Mouse (Mus musculus): ENCODE measurements around the gene Kmt2b. TPM values are rescaled to one million over a fixed set of nuclear protein-coding genes. Genes with fewer than 3 reads are reported as not detected.

Gene Kmt2b
- polyA plus RNA-seq, 1 experiment from 2014 or later: 10.8 TPM

DNA sequence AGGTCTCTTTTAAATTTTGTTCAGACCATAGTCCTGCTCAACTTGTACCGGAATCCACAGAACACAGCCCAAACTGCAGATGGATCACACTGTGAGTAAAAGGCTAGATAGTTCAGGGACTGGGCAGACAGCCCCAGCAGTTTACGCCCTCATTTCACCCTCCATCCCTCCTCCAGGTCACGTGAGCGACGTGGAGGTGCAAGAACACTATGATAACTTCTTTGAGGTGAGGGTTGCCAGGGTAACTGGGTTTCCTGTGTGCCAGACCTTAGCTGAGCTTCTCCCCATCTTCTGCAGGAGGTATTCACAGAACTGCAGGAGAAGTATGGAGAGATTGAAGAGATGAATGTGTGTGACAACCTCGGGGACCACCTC, 24.6 kb downstream of the Kmt2b start:
- no peaks in the 10 kb centered on the region for H3K9me3 ChIP-seq (replicated peaks)
- H3K27ac ChIP-seq (replicated peaks): peak overlapping the region; percentile 98
- peaks cover 22% of the 10 kb centered on the region; the same call in 1 of the 2 replicates for H3K4me1 ChIP-seq
- H3K4me2 ChIP-seq (replicated peaks): peak overlapping the region; percentile 74
- no peaks in the 10 kb centered on the region for H3K27me3 ChIP-seq
- no peak for ATAC-seq (ENCODE audit: insufficient number of reproducible peaks, low FRiP score, low TSS enrichment, low read depth)
- peak overlapping the region; percentile 94 for H3K4me3 ChIP-seq (replicated peaks)
- H3K36me3 ChIP-seq: peaks cover 25% of the 10 kb centered on the region
- WGBS: 25% methylated on average over 6 of the region's 6 CpGs
- peak overlapping the region; percentile 86 for H3K9ac ChIP-seq

DNA sequence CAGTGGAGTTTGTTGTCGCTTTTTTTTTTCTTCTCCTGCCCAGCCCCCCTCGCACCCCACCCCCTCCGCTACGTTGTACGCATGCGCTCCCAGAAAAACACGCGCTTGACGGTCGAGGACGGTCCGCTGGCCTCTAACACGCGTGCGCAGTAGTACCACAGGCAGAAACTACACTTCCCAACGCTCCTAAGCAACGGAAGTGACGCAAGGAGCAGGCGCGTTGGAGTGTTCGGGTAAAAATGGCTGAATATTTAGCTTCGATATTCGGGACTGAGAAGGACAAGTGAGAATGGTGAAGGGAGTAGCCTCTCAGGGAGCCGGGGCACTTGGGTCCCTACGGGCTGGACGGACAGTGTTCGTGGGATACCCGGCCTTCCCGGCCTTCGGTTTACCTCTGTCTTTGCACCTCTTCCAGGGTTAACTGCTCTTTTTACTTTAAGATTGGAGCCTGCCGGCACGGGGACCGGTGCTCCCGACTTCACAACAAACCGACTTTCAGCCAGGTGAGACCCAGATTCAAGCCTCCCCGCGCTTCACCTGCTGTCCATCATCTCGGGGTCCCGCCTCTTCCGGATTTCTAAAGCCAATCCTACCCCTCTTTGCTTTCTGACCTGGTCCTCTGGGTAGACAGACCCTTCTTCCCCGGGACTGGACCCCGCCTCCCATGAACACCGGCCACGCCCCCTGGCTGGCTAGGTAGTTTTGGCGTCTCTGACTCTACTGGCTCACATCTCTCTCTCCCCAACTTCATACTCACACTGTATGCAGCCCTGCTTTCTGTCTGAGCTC, 25.2 kb downstream of the Kmt2b start, which contains the start of the genes U2af1l4, Gm49396 and Psenen:
Gene U2af1l4, plus strand, starts transcription at position 185 of the 789 bp plus-strand sequence.
Gene Gm49396, plus strand, starts transcription at position 228 of the 789 bp plus-strand sequence.
Gene Psenen, minus strand, starts transcription at position 511 of the 789 bp plus-strand sequence.
- H3K27ac ChIP-seq (replicated peaks): peak within 1 kb of the TSS; percentile 98
- WGBS: under 1% methylated on average over 45 of the region's 45 CpGs

DNA sequence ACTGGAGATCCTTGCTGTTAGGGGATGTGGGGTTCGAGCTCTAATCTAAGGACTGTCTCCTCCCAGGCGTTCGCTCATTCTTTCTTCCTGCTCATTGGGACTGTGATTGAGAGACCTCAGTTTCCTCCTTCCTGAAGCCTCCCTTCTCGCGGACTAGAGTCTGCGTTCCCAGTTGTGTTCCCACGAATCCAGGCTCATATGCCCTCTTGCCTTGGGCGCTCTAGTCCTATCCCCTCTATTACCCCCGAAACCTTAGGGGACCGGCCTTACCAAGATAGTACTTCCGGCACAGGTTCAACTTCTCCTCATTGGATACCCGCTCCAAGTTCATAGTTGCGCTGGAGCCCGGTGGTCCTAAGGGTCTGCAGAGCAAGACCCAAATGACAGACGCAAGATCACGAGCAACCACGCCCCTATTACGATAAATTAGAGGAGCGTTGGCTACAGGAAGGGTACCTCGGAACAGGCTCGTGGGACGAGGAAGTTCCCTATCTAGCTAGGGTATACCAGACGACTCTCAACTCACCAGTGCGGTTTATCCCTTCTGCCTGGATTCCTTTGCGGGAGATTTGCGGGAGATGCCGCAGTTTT, 25.9 kb downstream of the Kmt2b start:
- peak overlapping the region; percentile 98 for H3K27ac ChIP-seq (replicated peaks)

More for the DNA sequence above, 25.2 kb downstream of the Kmt2b start, which contains the start of the genes U2af1l4, Gm49396 and Psenen:
- peak within 1 kb of the TSS; percentile 81 for H3K4me2 ChIP-seq (replicated peaks)
- peaks cover 28% of the 10 kb centered on the region for H3K4me1 ChIP-seq
- H3K9me3 ChIP-seq (replicated peaks): no peaks in the 10 kb centered on the region
- no peaks in the 10 kb centered on the region for H3K27me3 ChIP-seq
- peak within 1 kb of the TSS; percentile 94 for H3K4me3 ChIP-seq (replicated peaks)
- H3K9ac ChIP-seq: peak within 1 kb of the TSS; percentile 86
- H3K36me3 ChIP-seq: peaks cover 19% of the 10 kb centered on the region
- peak; percentile 90 for ATAC-seq (ENCODE audit: insufficient number of reproducible peaks, low FRiP score, low TSS enrichment, low read depth)

DNA sequence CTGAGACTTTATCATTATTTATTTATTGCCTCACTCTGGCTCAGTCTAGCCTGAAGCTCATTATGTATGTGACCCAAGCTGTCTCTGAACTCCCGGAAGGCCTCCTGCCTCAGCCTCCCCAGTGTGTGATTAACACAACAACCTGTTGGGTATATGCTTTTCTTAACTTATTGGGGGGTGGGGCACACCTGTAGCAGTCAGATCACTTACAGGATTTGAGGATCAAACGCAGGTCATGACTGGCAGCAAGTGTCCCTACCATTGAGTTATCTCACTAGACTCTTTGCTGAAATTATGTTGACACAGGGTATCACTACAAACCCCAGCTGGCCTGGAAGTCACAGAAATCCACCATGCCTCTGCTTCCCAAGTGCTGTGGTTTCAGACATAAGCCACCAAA, 28.2 kb downstream of the Kmt2b start:
- Histone ChIP-seq H3K4me3 (replicated peaks) (no peak overlapping the region), H3K4me1 (peaks cover 33% of the 10 kb centered on the region), H3K36me3 (peaks cover 23% of the 10 kb centered on the region), H3K9ac (0 out of 2 replicates have a peak overlapping the region, but pooled peaks have one; percentile 2), H3K4me2 (replicated peaks) (peak overlapping the region; percentile 86; the same call in 1 of the 2 replicates), H3K27me3 (no peaks in the 10 kb centered on the region), H3K9me3 (replicated peaks) (no peaks in the 10 kb centered on the region), H3K27ac (replicated peaks) (no peak overlapping the region)
- ATAC-seq (ENCODE audit: insufficient number of reproducible peaks, low FRiP score, low TSS enrichment, low read depth): no peak
- 67% methylated on average over 2 of the region's 2 CpGs for WGBS

More for the DNA sequence above, 25.9 kb downstream of the Kmt2b start:
- Histone ChIP-seq H3K27me3 (no peaks in the 10 kb centered on the region), H3K9me3 (replicated peaks) (no peaks in the 10 kb centered on the region), H3K4me3 (replicated peaks) (peak overlapping the region; percentile 94), H3K9ac (peak overlapping the region; percentile 55), H3K4me1 (peaks cover 33% of the 10 kb centered on the region), H3K36me3 (peaks cover 16% of the 10 kb centered on the region), H3K4me2 (replicated peaks) (peak overlapping the region; percentile 81)
- ATAC-seq (ENCODE audit: insufficient number of reproducible peaks, low FRiP score, low TSS enrichment, low read depth): no peak
- WGBS: 1% methylated on average over 27 of the region's 27 CpGs

DNA sequence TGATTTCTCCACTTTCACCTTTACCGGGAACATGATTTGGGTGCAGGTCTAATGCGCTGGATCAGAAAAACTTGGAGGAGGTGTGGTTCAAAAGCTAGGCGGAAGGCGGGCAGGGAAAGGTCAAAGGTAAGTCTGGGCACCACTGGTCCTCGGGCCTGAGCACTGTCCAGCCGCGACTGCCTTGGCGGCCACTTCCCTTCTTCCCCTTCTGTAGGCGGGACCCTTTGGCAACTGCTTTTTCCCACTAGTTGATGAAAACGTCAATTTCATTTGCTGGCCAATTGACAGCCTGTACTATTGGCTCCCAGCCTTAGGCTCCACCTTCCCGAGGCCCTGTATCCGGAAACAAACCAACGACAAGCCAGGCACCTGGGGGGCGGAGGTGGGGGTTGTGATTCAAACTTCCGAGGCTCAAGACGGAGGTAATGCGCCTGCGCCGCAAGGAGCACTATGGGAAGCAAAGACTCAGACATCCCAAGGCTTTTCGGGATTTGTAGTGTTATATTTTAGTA, 29.0 kb downstream of the Kmt2b start, which contains the start of gene Lin37:
Gene Lin37, minus strand, starts transcription at position 396 of the 512 bp plus-strand sequence.
- Histone ChIP-seq H3K36me3 (peaks cover 28% of the 10 kb centered on the region), H3K4me2 (replicated peaks) (peak within 1 kb of the TSS; percentile 86), H3K27me3 (no peaks in the 10 kb centered on the region), H3K9ac (peak within 1 kb of the TSS; percentile 79), H3K4me1 (peaks cover 33% of the 10 kb centered on the region), H3K4me3 (replicated peaks) (peak within 1 kb of the TSS; percentile 74), H3K9me3 (replicated peaks) (no peaks in the 10 kb centered on the region), H3K27ac (replicated peaks) (peak within 1 kb of the TSS; percentile 71)
- peak; percentile 87 for ATAC-seq (ENCODE audit: insufficient number of reproducible peaks, low FRiP score, low TSS enrichment, low read depth)
- under 1% methylated on average over 20 of the region's 20 CpGs for WGBS

DNA sequence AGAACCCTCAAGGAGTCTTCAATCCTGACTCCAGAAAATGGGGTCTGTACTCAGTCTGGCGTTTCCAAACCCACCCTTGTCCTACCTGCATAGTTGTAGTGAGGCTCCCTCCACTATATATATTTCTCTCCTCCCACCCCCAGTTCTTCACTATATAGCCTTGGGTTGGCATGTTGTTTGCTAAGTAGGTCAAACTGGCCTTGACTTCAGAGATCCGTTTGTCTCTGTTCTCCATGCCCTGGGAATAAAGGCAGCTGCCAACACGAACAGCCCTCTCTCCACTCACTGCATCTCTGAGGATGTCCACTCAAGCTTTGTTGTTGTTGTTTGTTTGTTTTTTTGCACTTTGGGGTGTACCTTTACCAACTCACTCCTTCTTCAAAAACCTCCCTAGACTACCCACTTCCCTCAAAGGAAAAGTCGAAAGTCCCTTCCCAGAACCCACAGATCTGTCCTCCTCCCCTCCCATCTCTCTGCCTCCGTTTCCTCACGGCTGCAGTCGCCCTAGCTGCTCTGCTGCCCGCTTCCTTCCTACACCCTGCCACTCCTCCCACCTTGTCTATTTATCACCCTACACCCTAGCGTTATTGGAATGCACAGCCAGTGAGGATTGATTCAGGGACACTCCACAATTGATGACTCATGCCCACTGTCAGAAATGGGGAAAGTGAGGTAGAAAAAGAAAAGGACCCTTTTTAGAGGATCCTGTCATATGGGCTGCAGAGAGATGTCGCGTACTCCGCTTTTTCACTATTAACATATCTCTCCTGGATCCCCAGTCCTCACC, 29.7 kb downstream of the Kmt2b start:
- ATAC-seq (ENCODE audit: insufficient number of reproducible peaks, low FRiP score, low TSS enrichment, low read depth): no peak
- Histone ChIP-seq H3K4me2 (replicated peaks) (peak overlapping the region; percentile 86), H3K27me3 (no peaks in the 10 kb centered on the region), H3K36me3 (peaks cover 30% of the 10 kb centered on the region), H3K4me1 (peaks cover 30% of the 10 kb centered on the region), H3K9ac (peak overlapping the region; percentile 79), H3K4me3 (replicated peaks) (peak overlapping the region; percentile 74), H3K27ac (replicated peaks) (peak overlapping the region; percentile 71), H3K9me3 (replicated peaks) (no peaks in the 10 kb centered on the region)
- WGBS: 14% methylated on average over 12 of the region's 12 CpGs

DNA sequence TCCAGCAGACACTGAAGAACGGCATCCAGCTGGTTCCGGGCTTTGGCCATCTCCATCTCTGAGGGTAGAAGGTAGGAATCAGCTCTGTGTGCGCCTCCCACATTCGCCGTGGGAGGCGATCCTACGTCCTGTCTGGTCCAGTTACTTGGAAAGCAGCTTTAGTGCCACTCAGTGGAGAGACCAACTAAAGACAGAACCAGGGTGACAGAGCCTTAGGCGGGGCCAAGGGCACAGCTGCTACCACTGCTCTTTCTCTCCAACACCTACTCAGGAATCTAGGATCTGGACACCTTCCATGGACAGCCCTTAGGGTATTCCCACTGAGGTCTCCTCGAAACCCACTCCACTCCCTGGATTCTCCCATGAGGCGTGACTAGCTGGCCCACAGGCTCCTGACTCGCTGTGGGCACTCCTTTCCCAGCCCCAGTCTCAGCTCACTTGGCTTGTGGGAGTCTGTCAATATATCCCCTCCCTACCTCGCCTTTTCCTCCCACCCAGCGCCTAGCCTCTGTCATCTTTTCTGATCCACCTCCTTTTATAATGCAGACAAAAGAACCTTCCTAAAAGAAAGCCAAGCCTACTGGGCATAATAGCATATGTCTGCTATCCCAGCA, 30.5 kb downstream of the Kmt2b start:
- peak overlapping the region; percentile 74 for H3K4me3 ChIP-seq (replicated peaks)
- no peak overlapping the region for H3K9ac ChIP-seq
- H3K9me3 ChIP-seq (replicated peaks): no peaks in the 10 kb centered on the region
- no peak overlapping the region for H3K27ac ChIP-seq (replicated peaks)
- WGBS: 87% methylated on average over 13 of the region's 13 CpGs
- peaks cover 36% of the 10 kb centered on the region for H3K4me1 ChIP-seq
- peak overlapping the region; percentile 86 for H3K4me2 ChIP-seq (replicated peaks)
- no peak for ATAC-seq (ENCODE audit: insufficient number of reproducible peaks, low FRiP score, low TSS enrichment, low read depth)
- H3K36me3 ChIP-seq: peaks cover 30% of the 10 kb centered on the region
- H3K27me3 ChIP-seq: no peaks in the 10 kb centered on the region

DNA sequence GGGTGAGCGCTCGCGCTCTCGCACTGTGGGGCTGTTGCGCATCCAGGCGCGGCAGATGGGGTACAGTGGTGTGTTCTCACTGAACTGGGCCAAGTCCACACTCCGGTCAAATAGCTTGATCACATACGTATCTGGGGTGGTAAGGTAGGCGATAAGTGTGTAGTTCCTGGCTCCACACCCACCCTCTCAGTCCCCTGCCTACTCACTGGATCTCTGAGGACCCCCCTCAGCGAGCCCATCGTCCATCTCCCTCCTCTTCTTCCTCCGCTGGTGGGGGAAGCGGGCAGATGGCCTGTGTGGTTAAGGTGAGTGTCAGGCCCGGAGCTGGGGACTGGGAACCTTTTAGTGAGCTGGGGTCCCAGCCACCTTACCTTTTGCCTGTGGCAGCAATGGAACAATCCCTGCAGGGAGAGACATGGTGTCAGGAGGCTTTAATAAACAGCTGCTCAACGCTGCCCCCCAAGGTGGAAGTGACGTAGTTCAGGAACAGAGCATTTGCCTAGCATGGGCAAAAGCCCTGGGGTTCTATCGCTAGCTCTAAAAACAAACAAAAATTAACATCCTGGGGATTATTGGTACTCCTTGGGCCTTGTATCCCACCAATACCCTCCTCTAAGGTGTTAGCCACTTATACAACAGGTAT, 31.5 kb downstream of the Kmt2b start:
- H3K9me3 ChIP-seq (replicated peaks): no peaks in the 10 kb centered on the region
- H3K27ac ChIP-seq (replicated peaks): no peak overlapping the region
- ATAC-seq (ENCODE audit: insufficient number of reproducible peaks, low FRiP score, low TSS enrichment, low read depth): no peak
- no peak overlapping the region for H3K4me3 ChIP-seq (replicated peaks)
- H3K4me1 ChIP-seq: peaks cover 38% of the 10 kb centered on the region
- 92% methylated on average over 18 of the region's 18 CpGs for WGBS
- H3K9ac ChIP-seq: no peak overlapping the region
- H3K4me2 ChIP-seq (replicated peaks): no peak overlapping the region
- H3K36me3 ChIP-seq: peaks cover 30% of the 10 kb centered on the region
- H3K27me3 ChIP-seq: no peaks in the 10 kb centered on the region

DNA sequence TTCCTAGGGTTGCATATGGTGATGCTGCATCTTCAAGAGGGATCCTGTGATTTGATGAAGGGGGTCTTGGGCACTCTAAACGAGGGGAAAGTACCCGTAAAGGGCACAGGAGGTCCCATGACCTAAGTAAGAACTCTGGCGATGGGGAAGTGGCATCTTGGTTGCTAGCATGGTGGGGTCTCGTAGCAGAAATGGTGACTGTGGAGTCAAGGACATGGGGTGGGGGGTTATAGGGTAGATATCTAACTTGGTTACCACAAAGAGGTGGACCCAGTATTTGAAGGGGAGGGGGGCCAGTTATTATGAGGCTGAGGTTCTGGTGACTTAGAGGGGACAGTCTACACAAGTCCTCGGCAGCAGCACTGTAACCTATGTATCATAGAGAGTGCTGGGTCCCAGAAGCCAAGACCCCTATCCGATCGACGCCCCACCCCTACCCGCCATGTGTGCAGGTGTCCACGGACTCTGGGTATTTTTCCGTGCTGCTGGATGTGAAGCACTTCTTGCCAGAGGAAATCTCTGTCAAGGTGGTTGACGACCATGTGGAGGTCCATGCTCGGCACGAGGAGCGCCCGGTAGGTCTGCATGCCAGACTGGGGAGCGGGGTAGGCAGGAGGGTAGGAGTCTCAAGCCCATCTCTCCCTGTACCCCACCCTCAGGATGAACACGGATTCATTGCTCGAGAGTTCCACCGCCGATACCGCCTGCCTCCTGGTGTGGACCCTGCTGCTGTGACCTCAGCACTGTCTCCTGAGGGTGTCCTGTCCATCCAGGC, 34.5 kb downstream of the Kmt2b start:
- Histone ChIP-seq H3K27me3 (no peaks in the 10 kb centered on the region), H3K9me3 (replicated peaks) (no peaks in the 10 kb centered on the region), H3K27ac (replicated peaks) (peak overlapping the region; percentile 100; the same call in 1 of the 2 replicates), H3K4me1 (peaks cover 30% of the 10 kb centered on the region), H3K4me3 (replicated peaks) (peak overlapping the region; percentile 81), H3K4me2 (replicated peaks) (peak overlapping the region; percentile 96), H3K36me3 (peaks cover 30% of the 10 kb centered on the region), H3K9ac (peak overlapping the region; percentile 59; the same call in 1 of the 2 replicates)
- no peak for ATAC-seq (ENCODE audit: insufficient number of reproducible peaks, low FRiP score, low TSS enrichment, low read depth)
- WGBS: 86% methylated on average over 22 of the region's 22 CpGs

Measured in embryonic facial prominence, embryonic 15.5 days (tissue).